Mouse (Mus musculus): ENCODE data around the gene Hmx1.

The Hmx1 gene

DNA sequence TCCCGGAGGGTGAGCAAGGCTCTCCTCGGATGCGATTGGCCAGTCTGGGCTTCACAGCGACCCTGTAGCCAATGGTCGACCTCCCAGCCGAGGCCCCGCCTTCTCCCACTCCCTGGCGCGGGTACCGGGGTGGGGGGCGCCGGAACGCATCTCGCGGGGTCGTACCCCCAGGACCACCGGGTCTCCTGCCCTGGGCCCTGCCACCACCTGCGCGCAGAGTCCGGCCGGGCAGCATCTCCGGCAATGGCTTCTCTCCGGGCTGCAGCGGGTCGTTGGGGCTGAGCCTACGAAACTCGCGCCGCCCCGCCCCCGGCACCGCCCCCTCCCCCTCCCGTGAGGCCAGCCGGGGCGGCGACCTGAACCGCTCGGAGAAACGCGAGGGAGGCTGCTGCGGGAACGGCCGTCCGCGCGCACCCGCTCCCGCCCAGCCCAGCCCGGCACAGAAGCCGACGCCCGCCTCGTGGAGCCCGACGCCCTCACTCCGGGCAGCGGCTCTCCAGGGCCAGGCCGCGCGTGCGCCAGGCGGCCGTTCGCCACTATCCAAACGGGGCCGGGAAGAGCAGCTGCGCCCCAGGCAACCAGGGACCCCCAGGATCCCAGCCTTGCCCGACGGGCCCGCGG lies at the start of gene Hmx1:
Gene Hmx1, plus strand, starts transcription at position 618 of the 621 bp plus-strand sequence.
- no peak for DNase-seq (ENCODE audit: low spot score)

- no peak for DNase-seq (ENCODE audit: low spot score)
Measured at GRCm38 (mm10) chr5:35345084-35345483, 43.8 kb upstream of the Hmx1 start.

- DNase-seq (ENCODE audit: low spot score), result peak; percentile 20
Measured at GRCm38 (mm10) chr5:35348794-35349193, 40.1 kb upstream of the Hmx1 start.

GRCm38 (mm10) chr5:35357544-35358440 lies 31.1 kb upstream of the Hmx1 start:
- no peak for DNase-seq (ENCODE audit: low spot score)

GRCm38 (mm10) chr5:35361570-35362284 lies 27.2 kb upstream of the Hmx1 start:
- peak; percentile 75 for DNase-seq (ENCODE audit: low spot score)

GRCm38 (mm10) chr5:35366241-35367032 lies 22.5 kb upstream of the Hmx1 start:
- DNase-seq (ENCODE audit: low spot score), result no peak

GRCm38 (mm10) chr5:35368916-35369315 lies 20.0 kb upstream of the Hmx1 start:
- no peak for DNase-seq (ENCODE audit: low spot score)

DNA sequence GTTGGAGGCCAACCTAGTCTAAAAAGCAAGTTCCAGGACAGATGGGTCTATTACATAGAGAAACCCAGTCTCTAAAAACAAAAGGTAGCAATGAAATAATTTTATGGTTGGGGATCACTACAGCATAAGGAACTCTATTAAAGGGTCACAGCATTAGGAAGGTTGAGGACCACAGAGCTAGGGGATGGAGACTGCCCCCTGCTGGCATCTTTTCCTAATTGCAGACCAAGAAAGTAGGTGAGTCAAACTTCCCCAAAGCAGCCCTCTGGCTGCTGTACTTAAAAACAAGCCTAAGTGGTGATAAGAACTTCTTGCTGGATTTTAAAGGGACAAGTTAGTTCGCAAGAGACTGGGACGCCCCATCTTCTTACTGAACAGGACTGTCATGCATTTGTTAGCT lies 9.8 kb upstream of the Hmx1 start:
- no peak for DNase-seq (ENCODE audit: low spot score)

DNA sequence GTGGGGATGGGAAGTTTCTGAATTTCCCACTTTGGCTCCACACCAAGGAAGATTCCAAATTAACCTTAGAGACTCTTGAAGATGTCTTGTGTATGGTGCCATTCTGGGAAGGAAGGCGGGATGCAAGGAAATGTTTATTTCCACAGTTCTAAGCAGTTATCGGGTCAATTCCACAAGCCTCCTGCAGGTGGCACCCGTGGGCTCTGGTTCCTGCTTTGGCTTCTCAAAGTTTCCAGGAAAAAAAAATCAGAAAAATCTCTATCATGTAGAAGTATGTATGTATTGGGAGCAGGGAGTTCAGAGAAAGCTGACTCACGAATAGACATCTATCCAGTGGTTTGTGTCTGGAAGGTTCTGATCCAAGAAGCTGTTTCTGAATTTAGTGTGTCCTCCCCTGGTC lies 9.1 kb upstream of the Hmx1 start:
- peak; percentile 16 for DNase-seq (ENCODE audit: low spot score)

- DNase-seq (ENCODE audit: low spot score), result no peak
Measured at GRCm38 (mm10) chr5:35387834-35388490, 946 bp upstream of the Hmx1 start.

DNA sequence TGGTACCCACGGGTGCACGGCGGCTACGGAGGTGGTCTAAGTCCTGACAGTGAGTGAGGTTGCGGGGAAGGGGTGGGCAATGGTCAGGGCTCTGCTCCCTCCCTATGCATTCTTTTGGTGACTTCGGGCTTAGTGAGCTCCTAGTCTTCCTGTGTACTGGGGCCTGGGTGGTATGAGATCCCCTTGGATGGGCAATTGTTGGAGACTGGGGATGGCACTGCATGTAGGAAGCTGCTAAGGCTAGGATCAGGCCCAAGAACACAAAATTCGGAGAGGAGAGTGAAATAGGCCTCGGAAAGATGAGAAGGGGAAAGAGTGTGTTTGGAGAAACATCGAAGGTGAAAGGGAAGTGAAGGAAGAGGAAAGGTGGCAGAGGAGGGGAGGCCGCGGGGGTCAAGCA lies 533 bp downstream of the Hmx1 start:
- no peak for DNase-seq (ENCODE audit: low spot score)

DNA sequence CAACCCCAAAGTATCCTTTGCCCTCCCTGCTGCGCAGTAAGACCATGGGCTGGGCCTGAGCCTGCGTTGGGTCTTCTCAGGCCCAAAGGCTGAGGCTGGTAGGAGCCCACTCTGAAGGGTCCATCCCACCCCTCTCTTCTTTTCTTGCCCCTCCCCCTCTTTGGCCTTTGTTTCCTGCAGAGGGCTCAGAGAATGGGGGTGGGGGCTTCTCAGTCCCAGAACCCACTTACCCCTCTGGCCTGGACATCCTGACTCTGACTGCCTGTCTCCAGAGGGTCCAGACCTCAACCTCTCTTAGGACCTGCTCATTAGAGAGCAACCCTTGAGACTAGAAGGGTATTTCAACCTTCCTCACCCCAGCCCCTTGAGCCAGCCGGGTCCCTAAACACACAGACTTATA lies 1.0 kb downstream of the Hmx1 start:
- DNase-seq (ENCODE audit: low spot score), result no peak

- DNase-seq (ENCODE audit: low spot score), result no peak
Measured at GRCm38 (mm10) chr5:35390848-35391655, 2.1 kb downstream of the Hmx1 start.

DNA sequence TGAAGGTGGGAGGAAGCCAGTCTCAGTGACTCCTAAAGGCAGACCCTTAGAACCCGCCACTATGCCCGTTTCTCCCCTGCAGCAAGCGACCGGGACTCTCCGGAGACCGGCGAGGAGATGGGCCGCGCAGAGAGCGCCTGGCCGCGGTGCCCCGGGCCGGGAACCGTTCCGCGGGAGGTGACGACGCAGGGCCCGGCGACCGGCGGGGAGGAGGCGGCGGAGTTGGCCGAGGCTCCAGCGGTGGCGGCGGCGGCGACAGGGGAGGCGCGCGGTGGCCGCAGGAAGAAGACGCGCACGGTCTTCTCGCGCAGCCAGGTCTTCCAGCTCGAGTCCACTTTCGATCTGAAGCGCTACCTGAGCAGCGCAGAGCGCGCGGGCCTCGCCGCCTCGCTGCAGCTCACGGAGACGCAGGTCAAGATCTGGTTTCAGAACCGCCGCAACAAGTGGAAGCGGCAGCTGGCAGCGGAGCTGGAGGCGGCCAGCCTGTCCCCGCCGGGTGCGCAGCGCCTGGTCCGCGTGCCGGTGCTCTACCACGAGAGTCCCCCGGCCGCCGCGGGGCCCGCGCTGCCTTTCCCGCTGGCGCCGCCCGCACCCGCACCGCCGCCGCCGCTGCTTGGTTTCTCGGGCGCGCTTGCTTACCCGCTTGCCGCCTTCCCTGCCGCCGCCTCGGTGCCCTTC lies 2.9 kb downstream of the Hmx1 start:
- DNase-seq (ENCODE audit: low spot score), result no peak

GRCm38 (mm10) chr5:35392334-35392695 lies 3.4 kb downstream of the Hmx1 start:
- DNase-seq (ENCODE audit: low spot score), result no peak

- no peak for DNase-seq (ENCODE audit: low spot score)
Measured at GRCm38 (mm10) chr5:35395566-35396440, 6.9 kb downstream of the Hmx1 start.

DNA sequence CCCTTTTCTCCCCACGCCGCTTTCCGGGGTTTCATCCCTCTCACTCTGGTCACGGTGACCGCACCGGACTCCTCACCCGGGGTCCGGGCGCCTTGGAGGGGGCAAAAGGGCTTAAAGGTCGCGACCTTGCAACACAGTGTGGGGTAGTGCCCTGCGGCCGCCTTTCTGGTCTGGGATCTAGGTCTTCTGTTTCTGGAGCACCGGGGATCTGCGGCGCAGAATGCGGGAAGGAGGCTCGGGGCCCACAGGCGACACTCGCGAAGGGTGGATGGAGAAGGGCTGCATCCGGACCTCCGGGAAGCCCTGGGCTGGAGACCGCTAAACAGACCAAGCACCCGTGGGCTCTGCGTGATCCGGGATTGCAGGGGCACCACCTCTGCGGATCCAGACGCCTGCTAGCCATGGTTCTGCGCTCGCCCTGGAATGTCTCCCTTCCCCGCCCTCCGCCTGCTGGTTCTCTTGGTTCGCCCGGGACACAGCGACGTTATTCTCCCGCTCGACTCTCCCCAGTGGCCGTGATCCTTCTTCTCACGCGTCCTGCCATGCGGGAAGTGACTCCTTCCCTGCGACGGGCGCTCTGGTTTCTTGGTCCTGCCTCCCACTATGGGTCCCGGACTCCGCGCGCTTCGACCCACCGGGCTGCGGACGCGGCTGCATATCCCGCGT lies 8.2 kb downstream of the Hmx1 start:
- no peak for DNase-seq (ENCODE audit: low spot score)

GRCm38 (mm10) chr5:35397642-35398309 lies 8.9 kb downstream of the Hmx1 start:
- no peak for DNase-seq (ENCODE audit: low spot score)
